Mouse (Mus musculus) intestine, embryonic 14.5 days (tissue): ENCODE results near the gene BC024978. TPM values are rescaled to one million over a fixed set of nuclear protein-coding genes. Genes with fewer than 3 reads are reported as not detected.

Source experiments
- ATAC-seq: fragments of 200-750 bp; cut with Nextera tagmentation; replicated peaks from 2 replicates; pipeline ENCODE4 v1.8.0; 2017; ENCODE audit warnings: low read depth, moderate number of reproducible peaks, moderate TSS enrichment, moderate library complexity; ENCODE audit not compliant: low FRiP score, low TSS enrichment
- DNase-seq: peaks from one replicate; pipeline ENCODE4 v3.0.0-alpha.2; 2018; ENCODE audit warnings: low spot score
- H3K27ac ChIP-seq: fragments of 300-500 bp; sonication (generic); 2 replicates; pipeline ENCODE4 v1.5.1; 2014; ENCODE audit warnings: low read depth, mild to moderate bottlenecking, control low read depth
- H3K27me3 ChIP-seq: fragments of 300-500 bp; sonication (generic); replicated peaks from 2 replicates; pipeline ENCODE4 v1.6.1; 2014; ENCODE audit warnings: low read length, control low read depth; ENCODE audit not compliant: control insufficient read depth, insufficient read depth
- H3K36me3 ChIP-seq: fragments of 300-500 bp; sonication (generic); 2 replicates; pipeline ENCODE4 v1.6.1; 2014; ENCODE audit warnings: low read length, control low read depth; ENCODE audit not compliant: control insufficient read depth, insufficient read depth
- H3K4me1 ChIP-seq: fragments of 300-500 bp; sonication (generic); replicated peaks from 2 replicates; pipeline ENCODE4 v1.6.1; 2014; ENCODE audit warnings: low read length, control low read depth, mixed read lengths; ENCODE audit not compliant: control insufficient read depth, insufficient read depth
- H3K4me2 ChIP-seq: fragments of 300-500 bp; sonication (generic); 2 replicates; pipeline ENCODE4 v1.6.1; 2014; ENCODE audit warnings: low read length
- H3K4me3 ChIP-seq: fragments of 300-500 bp; sonication (generic); 2 replicates; pipeline ENCODE4 v1.5.1; 2014; ENCODE audit warnings: low read depth, low read length, control low read depth, mixed read lengths
- H3K9ac ChIP-seq: fragments of 300-500 bp; sonication (generic); 2 replicates; pipeline ENCODE4 v1.6.1; 2014; ENCODE audit warnings: mild to moderate bottlenecking, low read length
- H3K9me3 ChIP-seq: fragments of 300-500 bp; sonication (generic); 2 replicates; pipeline ENCODE4 v1.6.1; 2016; ENCODE audit warnings: low read length, control low read depth; ENCODE audit not compliant: control insufficient read depth
- WGBS: fragments of 180-500 bp; shearing (Covaris S2); extraction: QIAGEN DNeasy Blood & Tissue Kit; methylation state at CpG from one replicate; pipeline ENCODE4 v1.1.7; 2014; 5-methylcytosine and 5-hydroxymethylcytosine counted together
- polyA plus RNA-seq: library from polyadenylated mRNA; unstranded; fragments of >200 nt; fragmentation: Nextera tagmentation; extraction: Ambion mirVana; gene quantifications from 2 replicates; pipeline ENCODE4 v1.2.1, GENCODE M21; 2014

Gene BC024978
- polyA plus RNA-seq, 1 experiment from 2014 or later, result 4.6 TPM

DNA sequence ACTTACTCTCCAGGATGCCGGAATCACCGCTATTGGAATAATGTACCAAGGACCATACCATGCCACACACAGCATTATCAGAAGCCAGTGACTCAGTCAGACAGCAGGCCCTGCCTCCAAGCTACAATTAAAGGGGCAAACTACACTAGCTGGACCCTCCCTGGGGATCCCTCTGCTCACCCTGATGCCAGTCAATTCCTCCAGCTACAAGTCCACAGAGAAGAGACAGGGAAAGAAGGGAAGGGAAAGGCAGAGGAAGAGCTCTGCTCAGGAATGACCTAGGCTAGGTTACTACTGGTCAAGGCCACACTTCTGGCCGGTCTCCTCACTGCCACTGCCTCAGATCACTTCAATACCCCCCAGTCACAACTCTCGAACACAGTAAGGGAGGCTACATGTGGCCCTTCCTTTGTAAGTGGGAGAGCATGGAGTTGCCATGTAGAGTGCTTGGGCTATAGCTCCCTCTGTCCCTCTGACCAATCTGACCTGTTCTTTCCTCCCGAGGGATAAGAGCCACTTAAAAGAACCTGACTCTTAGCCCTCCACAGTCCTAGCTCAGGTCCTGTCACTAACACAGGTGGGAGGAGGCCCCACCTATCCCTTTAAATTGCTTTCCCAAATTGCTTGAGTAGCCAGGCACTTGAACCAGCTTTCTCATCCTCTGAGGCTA lies 32.7 kb upstream of the BC024978 start:
- peaks cover 49% of the 10 kb centered on the region for H3K36me3 ChIP-seq
- no peak for ATAC-seq
- no peak overlapping the region for H3K9ac ChIP-seq
- no peak overlapping the region for H3K27ac ChIP-seq
- peaks cover 41% of the 10 kb centered on the region for H3K4me1 ChIP-seq
- H3K9me3 ChIP-seq, result no peaks in the 10 kb centered on the region
- 79% methylated on average over 5 of the region's 5 CpGs for WGBS
- no peaks in the 10 kb centered on the region for H3K27me3 ChIP-seq
- H3K4me3 ChIP-seq, result no peak overlapping the region
- H3K4me2 ChIP-seq, result peak overlapping the region; percentile 89; the same call in 1 of the 2 replicates
- DNase-seq, result no peak

DNA sequence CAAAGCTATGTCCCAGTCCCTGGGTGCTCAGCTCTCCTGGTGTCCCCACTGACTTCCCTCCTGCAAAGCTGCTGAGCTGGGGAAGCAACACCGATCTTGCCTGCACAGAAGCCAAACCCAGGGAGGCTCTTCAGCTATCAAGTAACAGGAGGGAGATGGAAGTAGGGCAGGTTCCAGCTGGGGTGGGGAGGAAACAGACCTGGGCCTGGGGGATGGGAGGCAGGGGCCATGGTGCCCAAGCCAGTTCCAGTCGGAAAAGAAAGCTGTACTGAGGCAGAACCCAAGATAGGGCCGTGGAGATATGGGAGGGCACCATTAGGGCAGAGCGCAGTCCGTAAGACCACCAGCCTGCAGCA lies 32.2 kb upstream of the BC024978 start:
- Histone ChIP-seq H3K36me3 (peaks cover 44% of the 10 kb centered on the region), H3K27me3 (no peaks in the 10 kb centered on the region), H3K4me3 (no peak overlapping the region), H3K4me1 (peaks cover 41% of the 10 kb centered on the region), H3K9ac (0 out of 2 replicates have a peak overlapping the region, but pooled peaks have one; percentile 13), H3K9me3 (no peaks in the 10 kb centered on the region), H3K4me2 (peak overlapping the region; percentile 89), H3K27ac (no peak overlapping the region)
- DNase-seq (no peak), ATAC-seq (no peak)
- 80% methylated on average over 5 of the region's 5 CpGs for WGBS

DNA sequence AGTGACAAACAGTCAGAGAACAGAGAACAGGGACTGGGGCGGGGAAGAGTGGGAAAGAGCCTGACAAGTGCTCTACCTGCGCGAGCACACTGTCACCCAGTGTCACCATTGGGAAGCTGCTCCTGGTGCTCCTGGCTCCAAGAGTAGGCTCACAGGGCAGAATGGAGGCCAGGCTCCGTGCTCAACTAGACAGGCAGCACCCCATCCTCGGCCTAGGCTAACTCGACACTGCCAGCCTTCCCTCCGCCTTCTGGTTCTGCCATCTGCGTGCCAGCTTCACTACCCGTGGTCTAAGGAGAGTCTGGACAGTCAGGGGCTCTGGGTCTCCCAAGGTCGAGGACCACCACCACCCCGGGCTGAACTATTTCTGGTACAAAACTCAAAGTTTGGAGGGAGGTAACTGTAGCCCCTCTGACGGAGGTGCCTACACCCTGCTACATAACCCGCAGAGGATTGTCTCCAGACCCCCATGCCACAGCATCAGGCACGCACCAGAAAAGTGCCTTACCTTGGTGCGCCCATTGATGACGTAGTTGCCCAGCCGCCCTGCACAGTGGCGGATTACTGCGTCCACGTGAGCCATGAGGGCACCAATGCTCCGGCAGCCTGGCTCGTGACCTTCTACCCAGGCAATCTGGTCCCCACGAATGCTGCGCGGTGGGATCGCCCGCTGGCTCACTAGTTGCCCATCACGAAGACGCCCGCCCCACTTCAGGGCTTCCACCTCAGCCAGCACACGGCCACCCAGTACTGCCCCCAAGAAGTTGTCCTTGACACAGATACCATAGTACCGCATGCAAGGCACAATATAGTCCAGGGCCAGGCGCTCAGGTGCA lies 31.3 kb upstream of the BC024978 start:
- Histone ChIP-seq H3K4me2 (peak overlapping the region; percentile 89), H3K36me3 (peaks cover 36% of the 10 kb centered on the region), H3K9me3 (no peaks in the 10 kb centered on the region), H3K27ac (no peak overlapping the region), H3K4me3 (peak overlapping the region; percentile 72; the same call in 1 of the 2 replicates), H3K9ac (0 out of 2 replicates have a peak overlapping the region, but pooled peaks have one; percentile 13), H3K27me3 (no peaks in the 10 kb centered on the region), H3K4me1 (peaks cover 41% of the 10 kb centered on the region)
- 77% methylated on average over 33 of the region's 33 CpGs for WGBS
- DNase-seq (no peak), ATAC-seq (no peak)

DNA sequence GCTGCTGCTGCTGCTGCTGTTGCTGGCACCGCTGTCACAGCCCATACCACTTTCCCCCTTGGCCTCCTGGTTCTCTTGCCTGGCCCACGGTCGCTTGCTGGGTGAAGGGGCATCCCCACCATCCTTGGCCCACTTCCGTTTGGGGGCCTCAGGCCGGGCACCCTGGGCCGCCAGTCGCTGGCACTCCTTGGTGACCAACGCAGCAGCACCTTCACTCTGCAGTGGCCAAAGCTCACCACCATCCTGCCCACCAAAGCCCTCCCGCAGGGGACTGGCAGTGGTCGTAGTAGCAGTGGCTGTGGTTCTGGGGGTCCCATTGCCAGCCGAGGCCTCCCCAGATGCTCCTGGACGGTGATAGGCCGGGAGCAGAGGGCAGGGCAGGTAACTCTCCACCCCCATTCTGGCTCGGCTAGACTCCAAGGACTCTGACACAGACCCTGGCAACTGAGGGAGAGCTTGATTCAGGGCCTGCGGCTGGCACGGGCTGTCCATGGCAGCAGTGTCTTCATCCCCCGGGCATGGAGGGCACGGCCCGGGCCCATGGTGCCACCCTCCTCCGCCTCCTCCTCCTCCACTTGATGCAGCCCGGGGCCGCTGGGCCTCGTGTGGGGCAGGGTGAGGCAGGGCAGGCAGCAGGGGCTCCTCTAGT lies 30.4 kb upstream of the BC024978 start:
- H3K9me3 ChIP-seq, result no peaks in the 10 kb centered on the region
- peak overlapping the region; percentile 87 for H3K9ac ChIP-seq
- DNase-seq, result no peak
- H3K27ac ChIP-seq, result no peak overlapping the region
- no peaks in the 10 kb centered on the region for H3K27me3 ChIP-seq
- WGBS, result 73% methylated on average over 22 of the region's 23 CpGs
- peak overlapping the region; percentile 89 for H3K4me2 ChIP-seq
- no peak for ATAC-seq
- peak overlapping the region; percentile 72 for H3K4me3 ChIP-seq
- H3K4me1 ChIP-seq, result peaks cover 39% of the 10 kb centered on the region
- H3K36me3 ChIP-seq, result peaks cover 36% of the 10 kb centered on the region

DNA sequence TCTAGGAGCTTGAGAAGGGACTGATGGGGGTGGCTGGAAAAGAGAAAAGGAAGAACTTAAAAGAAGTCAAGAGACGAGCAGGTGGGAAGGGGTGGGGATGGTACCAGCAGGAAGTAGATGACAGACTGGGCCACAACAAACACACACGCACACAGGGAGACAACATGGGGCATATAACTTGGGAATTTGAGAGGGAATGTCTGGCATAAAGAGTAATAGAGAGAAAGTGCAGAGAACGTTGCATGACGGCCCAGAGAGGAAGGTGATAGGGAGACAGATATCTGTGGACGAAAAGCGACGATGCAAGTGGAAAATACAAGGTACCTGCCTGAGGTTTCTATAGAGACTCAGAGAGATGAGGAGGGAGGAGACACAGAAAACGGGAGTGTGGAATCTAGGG lies 29.9 kb upstream of the BC024978 start:
- no peaks in the 10 kb centered on the region for H3K27me3 ChIP-seq
- peak overlapping the region; percentile 72 for H3K4me3 ChIP-seq
- H3K36me3 ChIP-seq, result peaks cover 38% of the 10 kb centered on the region
- H3K9ac ChIP-seq, result peak overlapping the region; percentile 87
- H3K27ac ChIP-seq, result peak overlapping the region; percentile 98
- no peaks in the 10 kb centered on the region for H3K9me3 ChIP-seq
- H3K4me1 ChIP-seq, result peaks cover 35% of the 10 kb centered on the region
- H3K4me2 ChIP-seq, result peak overlapping the region; percentile 89
- no peak for DNase-seq
- no peak for ATAC-seq
- 2% methylated on average over 8 of the region's 8 CpGs for WGBS

DNA sequence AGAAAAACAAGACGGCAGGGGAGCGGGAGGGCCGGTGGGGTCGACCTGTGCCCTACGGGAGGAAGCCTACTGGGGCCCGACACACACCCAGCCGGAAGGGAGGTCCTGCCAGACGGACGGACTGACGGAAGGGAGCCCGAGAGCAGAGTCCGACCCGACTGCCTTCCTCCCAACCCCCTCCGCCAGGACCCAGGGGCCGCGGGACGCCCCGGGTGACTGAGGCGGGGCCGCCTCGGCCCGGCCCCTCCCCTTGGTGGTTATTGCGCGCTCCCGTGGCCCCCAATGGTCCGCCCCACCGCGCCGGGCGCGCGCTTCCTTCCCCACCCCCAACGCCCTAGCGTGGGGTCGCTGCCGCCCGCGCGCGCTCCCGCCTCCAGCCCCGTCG lies 29.4 kb upstream of the BC024978 start:
- H3K4me1 ChIP-seq, result peaks cover 35% of the 10 kb centered on the region
- peaks cover 43% of the 10 kb centered on the region for H3K36me3 ChIP-seq
- no peaks in the 10 kb centered on the region for H3K27me3 ChIP-seq
- DNase-seq, result no peak
- WGBS, result 1% methylated on average over 25 of the region's 43 CpGs
- peak overlapping the region; percentile 89 for H3K4me2 ChIP-seq
- H3K9ac ChIP-seq, result peak overlapping the region; percentile 87
- peak overlapping the region; percentile 98 for H3K27ac ChIP-seq
- peak; percentile 84 for ATAC-seq
- peak overlapping the region; percentile 72 for H3K4me3 ChIP-seq
- no peaks in the 10 kb centered on the region for H3K9me3 ChIP-seq

DNA sequence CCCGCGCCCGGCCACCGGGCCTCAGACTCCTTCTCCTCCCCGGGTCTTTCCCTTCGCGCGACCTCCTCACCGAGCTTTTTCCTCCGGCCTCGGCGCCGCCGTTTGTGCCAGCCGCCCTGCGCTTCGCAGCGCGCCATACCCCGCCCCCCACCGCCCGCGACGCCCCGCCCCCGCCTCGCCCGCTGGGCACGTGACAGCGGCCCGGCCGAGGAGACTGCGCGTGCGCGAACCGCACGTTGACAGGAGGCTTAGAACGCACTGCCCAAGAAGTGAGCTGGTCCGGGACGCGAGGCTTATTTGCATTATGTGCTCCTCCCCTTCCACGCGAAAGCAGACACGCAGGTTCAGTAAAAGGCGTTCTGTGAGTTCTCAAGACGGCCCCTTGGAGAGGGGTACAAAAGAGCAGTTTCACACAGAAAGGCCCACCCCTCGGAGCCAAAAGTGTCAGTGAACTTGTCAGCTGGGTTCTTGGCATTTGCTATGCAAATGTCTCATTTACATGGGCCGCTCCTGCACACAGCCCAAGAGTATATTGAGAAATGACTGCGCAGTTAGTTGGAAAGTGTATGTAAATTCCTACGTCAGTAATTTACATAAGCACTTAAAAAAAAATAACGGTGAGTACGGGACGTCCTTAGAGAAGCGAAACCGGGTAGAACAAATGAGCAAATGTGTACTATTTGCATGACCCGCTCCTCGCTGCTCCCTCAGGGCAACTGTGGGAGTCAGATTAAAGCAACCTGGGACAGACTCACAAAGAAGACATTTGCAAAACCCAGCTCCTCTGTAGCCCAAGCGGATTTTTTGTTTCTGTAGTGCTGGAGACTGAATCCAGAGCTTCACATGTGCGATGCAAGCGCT lies 28.7 kb upstream of the BC024978 start, which contains the start of gene Egln2:
Egln2 (minus strand) TSS at position 189 of the 861 bp plus-strand sequence.
- H3K4me2 ChIP-seq, result peak within 1 kb of the TSS; percentile 89
- peak; percentile 87 for ATAC-seq
- peak within 1 kb of the TSS; percentile 98 for H3K27ac ChIP-seq
- no peaks in the 10 kb centered on the region for H3K9me3 ChIP-seq
- DNase-seq, result peak; percentile 96
- no peaks in the 10 kb centered on the region for H3K27me3 ChIP-seq
- peak within 1 kb of the TSS; percentile 72 for H3K4me3 ChIP-seq
- peaks cover 47% of the 10 kb centered on the region for H3K36me3 ChIP-seq
- 1% methylated on average over 60 of the region's 61 CpGs for WGBS
- peaks cover 35% of the 10 kb centered on the region for H3K4me1 ChIP-seq
- H3K9ac ChIP-seq, result peak within 1 kb of the TSS; percentile 87
